Mouse (Mus musculus) CH12.LX (cell line): ENCODE data around the gene Gsdma3. TPM values are rescaled to one million over a fixed set of nuclear protein-coding genes. Genes with fewer than 3 reads are reported as not detected.

Source experiments
- DNase-seq: peaks from one replicate; pipeline ENCODE4 v3.0.0-alpha.2; 2013; ENCODE audit errors: extremely low read depth
- H3K27ac ChIP-seq: 2 replicates; pipeline ENCODE4 v1.5.1; 2012; ENCODE audit warnings: low read depth, mild to moderate bottlenecking, control low read depth, moderate library complexity; ENCODE audit not compliant: insufficient read depth
- H3K27me3 ChIP-seq: replicated peaks from 2 replicates; pipeline ENCODE3; 2012; ENCODE audit warnings: inconsistent platforms
- H3K36me3 ChIP-seq, 2 experiments: replicated peaks in 1 of 2; 2 replicates each; pipeline versions ENCODE3 to v1.6.1; 2012; ENCODE audit warnings: inconsistent platforms in 1 of 2, low read length in 1 of 2, mild to moderate bottlenecking in 1 of 2, mixed read lengths in 1 of 2, moderate library complexity in 1 of 2; ENCODE audit not compliant: control insufficient read depth in 1 of 2, insufficient read depth in 1 of 2
- H3K4me1 ChIP-seq, 2 experiments: 2 replicates each; pipeline ENCODE4 v1.6.1; 2012; ENCODE audit warnings: inconsistent platforms in 1 of 2, moderate library complexity in 1 of 2; ENCODE audit not compliant: insufficient read depth in 2 of 2, control insufficient read depth in 1 of 2
- H3K4me2 ChIP-seq: 2 replicates; pipeline ENCODE4 v1.6.1; 2012; ENCODE audit warnings: low read depth, mild to moderate bottlenecking, control low read depth; ENCODE audit not compliant: poor library complexity, insufficient read depth, severe bottlenecking
- H3K4me3 ChIP-seq, 3 experiments: fragments of 150-350 bp in 1 of 3; sonication (generic) in 1 of 3; replicated peaks in 1 of 3; 2 replicates each; pipeline versions ENCODE3 to v1.5.1; 2011 to 2012; ENCODE audit warnings: low read depth in 2 of 3, low read length in 2 of 3, mild to moderate bottlenecking in 2 of 3, moderate library complexity in 2 of 3, control low read depth in 1 of 3, improper control_type of control experiment in 1 of 3, inconsistent platforms in 1 of 3, mixed read lengths in 1 of 3; ENCODE audit not compliant: poor library complexity in 1 of 3
- H3K79me2 ChIP-seq: replicated peaks from 2 replicates; pipeline ENCODE4 v1.6.1; 2012; ENCODE audit warnings: mild to moderate bottlenecking, moderate library complexity; ENCODE audit not compliant: control insufficient read depth, poor library complexity, insufficient read depth, severe bottlenecking; ENCODE audit errors: extremely low read depth
- H3K9ac ChIP-seq: 2 replicates; pipeline ENCODE4 v1.6.1; 2012; ENCODE audit warnings: low read depth, mild to moderate bottlenecking, control low read depth, moderate library complexity; ENCODE audit not compliant: insufficient read depth
- H3K9me3 ChIP-seq: replicated peaks from 2 replicates; pipeline ENCODE3; 2012; ENCODE audit warnings: low read length, inconsistent platforms, mixed read lengths
- CHD1 ChIP-seq: IDR thresholded peaks from 2 replicates; pipeline ENCODE4 v1.6.1; 2012; ENCODE audit warnings: low read depth, low read length, improper control_type of control experiment, inconsistent platforms
- CTCF ChIP-seq, 2 experiments: IDR thresholded peaks in 1 of 2; conservative IDR thresholded peaks in 1 of 2; 2 replicates each; pipeline ENCODE4 v1.5.1; 2011 to 2012; ENCODE audit warnings: low read depth in 2 of 2, low read length in 2 of 2, improper control_type of control experiment in 1 of 2, inconsistent platforms in 1 of 2, mild to moderate bottlenecking in 1 of 2, moderate library complexity in 1 of 2
- E2F4 ChIP-seq: IDR thresholded peaks from 2 replicates; pipeline ENCODE4 v1.6.1; 2011; ENCODE audit warnings: low read depth, low read length, improper control_type of control experiment; ENCODE audit not compliant: insufficient replicate concordance
- ELF1 ChIP-seq: IDR thresholded peaks from 2 replicates; pipeline ENCODE4 v1.6.1; 2014; ENCODE audit warnings: low read depth, mild to moderate bottlenecking, inconsistent platforms, low read length, improper control_type of control experiment
- GABPA ChIP-seq: IDR thresholded peaks from 2 replicates; pipeline ENCODE4 v1.6.1; 2012; ENCODE audit warnings: low read depth, low read length, improper control_type of control experiment, inconsistent platforms; ENCODE audit not compliant: insufficient replicate concordance
- HCFC1 ChIP-seq: IDR thresholded peaks from 2 replicates; pipeline ENCODE4 v1.6.1; 2012; ENCODE audit warnings: low read depth, mild to moderate bottlenecking, inconsistent platforms, low read length, improper control_type of control experiment
- JUND ChIP-seq: conservative IDR thresholded peaks from 2 replicates; pipeline ENCODE4 v1.6.1; 2011; ENCODE audit warnings: low read depth, low read length, improper control_type of control experiment
- KAT2A ChIP-seq: IDR thresholded peaks from 2 replicates; pipeline ENCODE4 v1.6.1; 2012; ENCODE audit warnings: low read length, improper control_type of control experiment, inconsistent platforms; ENCODE audit not compliant: insufficient replicate concordance
- MAFK ChIP-seq: IDR thresholded peaks from 2 replicates; pipeline ENCODE4 v1.6.1; 2011; ENCODE audit warnings: low read length, improper control_type of control experiment; ENCODE audit not compliant: insufficient replicate concordance
- MEF2A ChIP-seq: IDR thresholded peaks from 2 replicates; pipeline ENCODE4 v1.6.1; 2014; ENCODE audit warnings: low read depth, mild to moderate bottlenecking, inconsistent platforms, low read length, improper control_type of control experiment, borderline replicate concordance
- PAX5 ChIP-seq: IDR thresholded peaks from 2 replicates; pipeline ENCODE4 v1.6.1; 2012; ENCODE audit warnings: low read length, inconsistent platforms, mixed read lengths
- POLR2A ChIP-seq: IDR thresholded peaks from 2 replicates; pipeline ENCODE4 v1.6.1; 2011; ENCODE audit warnings: low read depth, mild to moderate bottlenecking, improper control_type of control experiment, low read length
- RAD21 ChIP-seq: IDR thresholded peaks from 2 replicates; pipeline ENCODE4 v1.6.1; 2011; ENCODE audit warnings: low read depth, mild to moderate bottlenecking, low read length, improper control_type of control experiment, moderate library complexity
- SMC3 ChIP-seq: IDR thresholded peaks from 2 replicates; pipeline ENCODE4 v1.6.1; 2011; ENCODE audit warnings: low read depth, low read length, improper control_type of control experiment
- TBP ChIP-seq: conservative IDR thresholded peaks from 2 replicates; pipeline ENCODE4 v1.6.1; 2011; ENCODE audit warnings: low read depth, low read length, improper control_type of control experiment
- TCF12 ChIP-seq: IDR thresholded peaks from 2 replicates; pipeline ENCODE4 v1.6.1; 2014; ENCODE audit warnings: low read depth, mild to moderate bottlenecking, inconsistent platforms, low read length, improper control_type of control experiment
- UBTF ChIP-seq: IDR thresholded peaks from 2 replicates; pipeline ENCODE4 v1.6.1; 2012; ENCODE audit warnings: low read depth, mild to moderate bottlenecking, inconsistent platforms, low read length, improper control_type of control experiment, moderate library complexity
- USF2 ChIP-seq: conservative IDR thresholded peaks from 2 replicates; pipeline ENCODE4 v1.6.1; 2011; ENCODE audit warnings: low read depth, low read length, improper control_type of control experiment
- ZC3H11A ChIP-seq: IDR thresholded peaks from 2 replicates; pipeline ENCODE4 v1.6.1; 2012; ENCODE audit warnings: low read depth, mild to moderate bottlenecking, inconsistent platforms, low read length, improper control_type of control experiment
- ZKSCAN1 ChIP-seq: IDR thresholded peaks from 2 replicates; pipeline ENCODE4 v1.6.1; 2012; ENCODE audit warnings: low read depth, inconsistent platforms, low read length, improper control_type of control experiment, borderline replicate concordance
- ZNF384 ChIP-seq: IDR thresholded peaks from 2 replicates; pipeline ENCODE4 v1.6.1; 2012; ENCODE audit warnings: low read depth, low read length, improper control_type of control experiment, inconsistent platforms
- dilution Hi-C: fragments of 300-500 bp; cut with MboI; formaldehyde crosslinking; loops from 2 replicates; pipeline ENCODE4 v1.14.3; 2020; ENCODE audit warnings: low sequenced_read_pairs; ENCODE audit not compliant: extremely low pct_unique_long_range_greater_than_20kb, extremely low pct_ligation_motif_present
- in situ Hi-C: fragments of 300-500 bp; cut with MboI; formaldehyde crosslinking; loops from 3 replicates; pipeline ENCODE4 v1.14.3; 2019; ENCODE audit warnings: low sequenced_read_pairs, low pct_ligation_motif_present, low pct_unique_long_range_greater_than_20kb, mixed read lengths
- polyA plus RNA-seq: library from polyadenylated mRNA; unstranded; fragments of >175 nt; gene quantifications from 2 replicates; pipeline ENCODE4 v1.2.1, GENCODE M21; 2012; ENCODE audit warnings: low read depth; ENCODE audit not compliant: insufficient read length
- total RNA-seq, 2 experiments: library from RNA; depleted of rRNA; stranded (reverse); fragments of 300-350 nt in 1 of 2; fragments of >200 nt in 1 of 2; gene quantifications; 2 replicates each; pipeline ENCODE4 v1.2.3; 2012 to 2014

Gsdma3 gene
- total and polyA plus RNA-seq, 3 experiments: not detected

GRCm38 (mm10) chr11:98583265-98583552 lies 43.0 kb upstream of the Gsdma3 start:
- Histone ChIP-seq H3K27ac (no peak overlapping the region), H3K27me3 (no peaks in the 10 kb centered on the region), H3K79me2 (peaks cover 17% of the 10 kb centered on the region), H3K36me3 (peaks cover 35 to 56% of the 10 kb centered on the region in 2 experiments), H3K4me3 (no peak overlapping the region), H3K4me1 (peaks cover 16 to 28% of the 10 kb centered on the region in 2 experiments), H3K9ac (no peak overlapping the region), H3K4me2 (no peak overlapping the region), H3K9me3 (no peaks in the 10 kb centered on the region)
- no peak for TF ChIP-seq GABPA
- TF ChIP-seq JUND: no peak
- TF ChIP-seq ZC3H11A: no peak
- TF ChIP-seq ELF1: no peak
- TF ChIP-seq UBTF: no peak
- no peak for TF ChIP-seq MAFK
- no peak for TF ChIP-seq USF2
- TF ChIP-seq ZKSCAN1: no peak
- TF ChIP-seq HCFC1: no peak
- TF ChIP-seq POLR2A: no peak
- TF ChIP-seq MEF2A: no peak
- no peak for TF ChIP-seq CHD1
- DNase-seq: no peak
- in situ Hi-C loops (no loop called here), dilution Hi-C loops (no loop called here)

- Histone ChIP-seq H3K4me1 (peaks cover 16 to 31% of the 10 kb centered on the region in 2 experiments), H3K9ac (no peak overlapping the region), H3K36me3 (peaks cover 35 to 56% of the 10 kb centered on the region in 2 experiments), H3K27me3 (no peaks in the 10 kb centered on the region)
- TF ChIP-seq RAD21 (peak; percentile 37), TBP (no peak), ZNF384 (no peak), KAT2A (no peak), TCF12 (no peak), SMC3 (peak; percentile 63), CTCF (conservative IDR thresholded peaks at IDR 0.05 in 1 of 2, IDR thresholded peaks at IDR 0.05 in 1 of 2; ENCODE audit: low read depth in 2 of 2, low read length in 2 of 2) (peak in 1 of 2 experiments; percentile 66; a peak in 2 of 4 replicates), E2F4 (no peak), PAX5 (no peak)
- TF ChIP-seq, all 38 proteins: peak for 3
- Histone ChIP-seq H3K27ac (no peak overlapping the region), H3K9me3 (no peaks in the 10 kb centered on the region), H3K4me3 (no peak overlapping the region), H3K4me2 (no peak overlapping the region), H3K79me2 (peaks cover 17% of the 10 kb centered on the region)
- dilution Hi-C loops (no loop called here), in situ Hi-C loops (no loop called here)
- peak; percentile 63 for DNase-seq
Observed at GRCm38 (mm10) chr11:98583571-98583970, 42.6 kb upstream of the Gsdma3 start.
